Mouse (Mus musculus) spleen, adult 2 months (tissue): ENCODE data around the gene Cd19.

Source experiments
- CTCF ChIP-seq: fragments of 200-500 bp; IDR thresholded peaks from 2 replicates; pipeline ENCODE4 v1.5.1; 2011; ENCODE audit warnings: mild to moderate bottlenecking, inconsistent platforms; ENCODE audit not compliant: insufficient read depth, insufficient read length, insufficient replicate concordance; ENCODE audit errors: extremely low read depth
- POLR2A ChIP-seq: fragments of 200-500 bp; IDR thresholded peaks from 2 replicates; pipeline ENCODE4 v1.6.1; 2011; ENCODE audit warnings: low read depth, low read length, inconsistent platforms

DNA sequence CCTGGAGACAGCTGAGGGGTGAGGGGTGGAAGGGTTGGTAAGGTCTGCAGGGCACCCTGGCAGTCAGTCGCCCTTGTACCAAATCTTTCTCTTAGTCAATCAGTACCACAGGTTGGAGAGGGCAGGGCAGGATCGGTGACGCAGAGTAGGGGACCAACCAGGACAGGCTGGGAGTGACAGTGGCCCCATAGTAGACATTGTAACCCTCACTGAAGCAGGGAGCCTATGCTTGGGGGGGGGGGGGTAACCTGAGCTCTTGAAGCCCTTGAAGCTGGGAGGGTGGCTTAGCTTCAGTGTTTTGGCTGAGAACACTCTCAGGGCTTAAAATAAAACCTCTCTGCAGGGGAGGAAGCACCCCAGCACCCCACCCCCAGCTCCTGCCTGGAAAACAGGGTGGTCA lies 46.9 kb upstream of the Cd19 start:
- no peak for TF ChIP-seq CTCF
- TF ChIP-seq POLR2A, result no peak
